Mouse (Mus musculus): Measurements from ENCODE around the gene Ppp1r12a.

Gene Ppp1r12a

GRCm38 (mm10) chr10:108162297-108163020 lies 466 bp downstream of the Ppp1r12a start:
- peak; percentile 47 for DNase-seq

- peak; percentile 18 for DNase-seq
Measured at GRCm38 (mm10) chr10:108163021-108163410, 1.0 kb downstream of the Ppp1r12a start.

DNA sequence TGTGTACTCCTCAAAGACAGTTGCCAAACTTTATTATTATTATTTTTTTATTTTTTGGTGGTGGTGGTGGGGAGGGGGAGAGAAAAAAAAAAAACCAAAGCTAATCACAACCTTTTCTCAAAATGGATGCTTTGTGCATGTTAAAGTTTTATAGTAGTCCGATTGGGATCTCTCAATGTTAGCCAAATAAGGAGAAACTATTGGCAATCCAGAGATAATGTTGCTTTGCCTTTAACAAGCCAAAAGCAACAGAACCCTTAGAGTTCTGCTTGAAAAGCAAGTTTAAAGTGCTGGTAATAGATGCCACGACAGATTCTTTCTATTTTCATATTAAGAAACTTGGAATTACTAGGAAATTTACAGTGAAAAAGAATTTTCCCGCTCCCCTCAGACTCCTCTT lies 1.5 kb downstream of the Ppp1r12a start:
- no peak for DNase-seq

DNA sequence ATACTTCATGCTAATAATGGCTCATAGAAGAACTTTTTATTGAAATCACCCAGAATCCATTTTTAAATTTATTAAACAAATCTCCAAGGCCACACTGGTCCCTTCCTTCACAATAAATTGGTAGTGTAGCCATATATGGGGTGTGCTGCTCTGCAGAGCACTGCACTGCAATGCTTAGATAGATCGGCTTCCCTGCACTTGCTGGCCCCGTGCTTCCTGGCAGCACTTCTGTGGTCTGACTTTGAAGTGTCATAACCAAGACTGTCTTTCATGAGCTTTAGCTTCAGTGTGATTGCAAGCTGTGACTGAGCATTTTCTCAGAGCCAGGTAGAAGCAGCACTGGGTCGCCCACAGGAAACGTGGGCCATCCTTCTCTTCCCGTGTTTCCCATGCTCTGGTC lies 5.8 kb downstream of the Ppp1r12a start:
- DNase-seq, result peak; percentile 32

DNA sequence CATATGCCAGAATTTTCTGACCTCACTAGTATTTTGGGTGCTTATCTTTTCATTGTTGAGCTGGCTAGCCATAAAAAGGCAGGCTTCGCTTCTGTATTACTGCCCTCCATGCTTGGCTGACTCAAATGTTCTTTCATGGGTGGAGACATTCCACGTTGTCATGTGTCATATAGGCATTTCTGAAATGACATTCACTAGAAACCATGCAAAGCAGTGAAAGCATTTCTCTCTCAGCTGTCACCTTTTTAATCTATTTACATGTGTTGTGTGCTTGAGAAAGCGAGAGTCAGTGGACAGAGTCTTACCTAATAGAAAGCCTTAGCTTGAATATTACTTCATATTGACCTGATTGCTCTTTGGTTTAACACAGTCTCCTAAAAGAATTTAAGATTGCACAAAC lies 8.8 kb downstream of the Ppp1r12a start:
- no peak for DNase-seq

- DNase-seq, result no peak
Measured at GRCm38 (mm10) chr10:108171637-108172036, 9.6 kb downstream of the Ppp1r12a start.

GRCm38 (mm10) chr10:108172817-108173563 lies 11.0 kb downstream of the Ppp1r12a start:
- no peak for DNase-seq

- DNase-seq, result peak; percentile 54
Measured at GRCm38 (mm10) chr10:108174107-108174506, 12.1 kb downstream of the Ppp1r12a start.

- DNase-seq, result no peak
Measured at GRCm38 (mm10) chr10:108175885-108176284, 13.9 kb downstream of the Ppp1r12a start.

GRCm38 (mm10) chr10:108178285-108178848 lies 16.4 kb downstream of the Ppp1r12a start:
- DNase-seq, result no peak

DNA sequence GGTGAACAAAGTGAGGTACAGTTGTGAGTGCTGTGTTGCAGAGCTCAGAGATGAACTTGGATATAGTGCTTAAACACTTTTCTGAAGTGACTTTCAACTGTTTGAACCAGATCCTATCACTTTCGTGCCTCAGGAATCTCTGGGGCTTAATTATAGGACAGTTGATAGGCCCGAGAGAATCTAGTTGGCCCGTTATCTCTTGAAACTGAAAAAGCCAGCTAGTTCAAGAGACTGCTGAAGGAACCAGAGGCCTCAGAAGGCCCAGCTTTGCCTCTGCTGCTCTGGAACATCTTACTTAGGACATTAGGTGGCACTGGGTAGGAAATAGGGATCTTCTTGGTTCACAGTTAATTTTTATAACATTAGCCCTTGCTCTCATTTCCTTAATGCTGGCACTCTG lies 17.4 kb downstream of the Ppp1r12a start:
- DNase-seq, result no peak

GRCm38 (mm10) chr10:108180313-108180712 lies 18.3 kb downstream of the Ppp1r12a start:
- no peak for DNase-seq

DNA sequence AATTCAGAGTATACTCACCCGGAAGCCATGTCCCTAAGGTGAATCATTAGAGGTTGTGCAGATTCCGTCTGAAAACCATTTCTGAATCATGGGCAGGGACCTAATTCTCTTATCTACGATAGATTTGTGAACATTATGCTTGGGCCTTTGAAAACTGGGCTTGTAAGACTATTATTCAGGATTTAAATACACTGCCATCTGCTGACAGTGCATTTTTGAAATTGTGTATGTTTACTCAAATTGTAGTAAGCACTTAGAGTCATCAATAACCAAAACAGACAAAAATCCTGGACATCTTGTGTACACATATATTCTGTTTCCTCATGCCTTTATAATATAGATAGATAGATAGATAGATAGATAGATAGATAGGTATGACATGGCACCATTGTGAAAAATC lies 19.9 kb downstream of the Ppp1r12a start:
- no peak for DNase-seq

DNA sequence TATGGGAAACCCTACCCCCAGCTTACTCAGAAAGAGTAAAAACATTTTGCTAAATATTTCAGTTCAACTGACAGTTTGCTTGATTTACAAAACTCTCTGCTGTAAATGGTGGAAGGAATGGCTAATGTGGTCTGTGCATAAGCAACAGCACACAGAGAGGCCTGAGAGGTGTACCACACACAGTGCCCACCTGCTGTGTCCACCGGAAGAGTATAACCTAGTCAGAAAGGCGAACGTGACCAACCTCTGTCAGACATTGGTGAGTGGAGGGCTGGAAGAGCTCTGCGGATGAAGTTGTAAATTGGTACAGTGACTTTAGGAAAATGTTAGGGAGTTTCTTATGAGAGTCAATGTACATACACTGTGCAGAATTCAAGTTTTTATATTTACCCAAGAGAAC lies 20.4 kb downstream of the Ppp1r12a start:
- no peak for DNase-seq

DNA sequence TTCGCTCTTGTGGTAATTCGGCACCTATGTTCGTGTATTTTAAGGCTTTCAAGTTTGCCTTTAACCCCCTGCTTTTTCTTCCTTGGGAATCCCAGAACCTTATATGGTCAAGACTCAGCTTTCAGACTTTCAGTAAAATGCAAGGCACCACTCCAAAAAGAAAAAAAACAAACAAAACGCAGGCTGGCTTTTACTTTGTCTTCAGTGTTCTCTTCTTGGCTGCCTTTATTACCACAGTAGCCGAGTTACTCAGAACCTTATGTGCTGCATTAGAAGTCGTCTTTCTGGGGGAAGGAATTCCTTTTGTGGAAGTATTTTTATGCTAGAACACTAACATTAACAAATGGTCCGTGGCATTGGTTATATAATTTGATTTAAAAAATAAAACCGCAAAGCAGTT lies 22.8 kb downstream of the Ppp1r12a start:
- no peak for DNase-seq

GRCm38 (mm10) chr10:108185265-108185664 lies 23.3 kb downstream of the Ppp1r12a start:
- DNase-seq, result no peak

GRCm38 (mm10) chr10:108189303-108189702 lies 27.3 kb downstream of the Ppp1r12a start:
- DNase-seq, result no peak

DNA sequence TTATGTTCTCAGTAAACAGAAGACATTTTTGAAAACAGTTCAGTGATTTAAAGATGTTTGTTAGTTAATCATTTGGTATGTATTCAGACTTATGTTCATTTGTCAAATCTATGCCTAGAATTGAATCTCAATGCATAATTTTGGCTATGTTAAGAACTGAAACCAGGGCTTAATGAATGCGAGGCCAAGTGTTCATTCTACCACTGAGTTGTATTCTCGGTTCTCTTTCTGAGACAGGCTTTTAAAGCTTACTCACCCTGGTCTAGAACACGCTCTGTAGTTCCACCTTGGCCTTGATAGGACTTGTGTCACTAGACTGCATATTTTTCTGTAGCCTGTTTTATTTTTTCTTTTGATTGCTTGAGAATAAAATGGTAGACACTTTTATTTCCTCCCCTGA lies 28.0 kb downstream of the Ppp1r12a start:
- no peak for DNase-seq

DNA sequence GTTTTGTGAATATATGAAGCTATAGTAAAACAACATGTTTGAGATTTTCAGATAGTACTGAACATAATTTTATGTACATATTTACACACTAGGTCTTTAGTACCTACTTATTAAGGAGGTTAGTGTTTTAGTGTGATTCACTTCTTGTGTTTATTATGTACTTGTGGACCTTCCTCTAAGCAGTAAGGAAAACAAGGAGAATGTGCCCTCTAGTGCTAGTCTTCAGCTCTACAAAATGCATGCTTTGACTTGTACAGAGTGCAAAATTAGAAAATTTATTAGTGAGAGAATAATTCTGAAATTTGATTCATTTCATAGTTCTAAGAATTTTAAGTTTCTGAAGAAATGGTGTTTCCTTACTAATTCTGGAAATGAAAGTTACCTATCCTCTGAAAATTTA lies 28.6 kb downstream of the Ppp1r12a start:
- DNase-seq, result no peak

DNA sequence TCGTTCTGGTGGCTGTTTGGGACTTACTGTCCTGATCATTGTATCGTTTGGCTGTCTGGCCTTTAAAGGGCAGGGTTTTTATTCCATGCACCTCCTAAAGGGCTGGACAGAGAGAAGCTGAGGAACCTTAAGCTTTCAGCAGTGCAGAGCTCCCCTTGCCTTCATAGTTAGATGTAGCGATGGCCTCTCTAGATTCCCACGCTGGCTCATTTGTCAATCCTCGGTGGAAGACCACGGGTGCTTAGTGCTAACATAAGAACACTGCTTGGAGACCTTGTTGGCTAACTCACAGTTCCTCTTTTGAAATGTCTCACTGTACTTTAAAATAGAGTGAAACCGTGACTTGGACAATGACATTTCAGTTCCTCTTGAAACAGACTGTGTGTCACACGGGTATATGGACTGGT lies 29.4 kb downstream of the Ppp1r12a start:
- DNase-seq, result no peak

DNA sequence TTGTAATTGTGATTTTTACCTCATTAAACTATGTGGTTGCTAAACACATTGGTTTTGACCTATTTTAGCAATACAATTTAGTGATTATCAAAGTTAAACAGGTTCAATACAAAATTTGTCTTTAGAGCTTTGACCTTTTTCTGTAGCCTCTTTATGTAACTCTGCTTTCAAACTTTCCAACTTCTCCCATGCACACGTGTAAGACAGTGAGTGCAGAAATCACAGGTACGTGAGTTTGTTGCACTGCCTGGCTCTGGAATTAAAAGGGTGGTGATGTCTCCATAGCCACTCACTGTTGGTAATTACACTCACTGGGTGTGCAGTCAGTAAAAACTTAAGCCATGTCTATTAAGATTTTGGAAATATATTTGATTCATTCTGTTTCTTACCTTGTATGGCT lies 30.3 kb downstream of the Ppp1r12a start:
- DNase-seq, result no peak

- DNase-seq, result no peak
Measured at GRCm38 (mm10) chr10:108196124-108196523, 34.1 kb downstream of the Ppp1r12a start.

DNA sequence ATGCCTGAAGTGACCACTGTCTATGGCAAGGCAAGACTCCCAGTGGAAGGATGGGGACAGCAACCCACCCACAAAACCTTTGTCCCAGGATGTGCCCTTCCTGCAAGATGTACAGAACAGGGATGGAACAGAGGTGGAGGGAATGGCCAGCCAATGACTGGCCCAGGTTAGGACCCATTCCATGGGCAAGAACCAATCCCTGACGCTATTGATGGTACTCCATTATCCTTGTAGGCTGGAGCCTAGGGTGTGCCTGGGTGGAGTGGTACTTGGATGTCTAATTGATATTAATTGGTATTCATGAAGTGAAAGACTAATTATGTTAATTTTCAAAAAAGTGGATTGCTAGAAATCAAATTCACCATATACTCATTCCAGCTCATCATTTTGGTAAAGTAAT lies 35.5 kb downstream of the Ppp1r12a start:
- DNase-seq, result no peak

- DNase-seq, result no peak
Measured at GRCm38 (mm10) chr10:108198945-108199344, 37.0 kb downstream of the Ppp1r12a start.
